Mouse (Mus musculus) gastrocnemius, postnatal 10 days (tissue): ENCODE data around the gene Cars2. TPM values are rescaled to one million over a fixed set of nuclear protein-coding genes. Genes with fewer than 3 reads are reported as not detected.
"Not testable (repeated sequence)": the region's sequence is repeated elsewhere in the genome, so short reads cannot be mapped to it uniquely, and the experiment has no call there.

Experiments used
- DNase-seq: peaks from one replicate; pipeline ENCODE4 v3.0.0; 2021; ENCODE audit warnings: mixed read lengths
- total RNA-seq, 2 experiments: library from RNA; stranded (reverse); gene quantifications; 2 replicates each; pipeline ENCODE4 v1.2.3; 2021

Gene Cars2
- total RNA-seq, 2 experiments from 2014 or later: 14.4 to 18.1 TPM

DNA sequence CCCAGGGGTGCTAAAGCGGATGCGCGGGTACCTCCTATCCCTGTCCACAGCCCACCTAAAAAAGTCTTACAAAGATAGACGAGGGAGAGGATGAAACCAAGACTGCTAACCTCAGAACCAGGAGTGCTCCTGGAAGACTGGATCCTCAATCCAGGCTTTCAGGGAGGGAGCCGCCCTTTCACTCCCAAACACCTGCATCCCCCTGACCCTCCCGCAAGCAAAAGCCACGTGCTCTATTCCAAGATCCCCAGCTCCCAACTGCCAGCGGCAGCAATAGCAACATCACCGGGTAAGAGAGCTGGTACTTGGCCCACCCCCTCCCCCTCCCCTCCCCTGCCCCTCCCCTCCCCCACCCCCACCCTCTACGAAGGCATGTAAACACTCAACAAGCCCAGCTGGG, 75.2 kb downstream of the Cars2 start:
- no peak for DNase-seq

DNA sequence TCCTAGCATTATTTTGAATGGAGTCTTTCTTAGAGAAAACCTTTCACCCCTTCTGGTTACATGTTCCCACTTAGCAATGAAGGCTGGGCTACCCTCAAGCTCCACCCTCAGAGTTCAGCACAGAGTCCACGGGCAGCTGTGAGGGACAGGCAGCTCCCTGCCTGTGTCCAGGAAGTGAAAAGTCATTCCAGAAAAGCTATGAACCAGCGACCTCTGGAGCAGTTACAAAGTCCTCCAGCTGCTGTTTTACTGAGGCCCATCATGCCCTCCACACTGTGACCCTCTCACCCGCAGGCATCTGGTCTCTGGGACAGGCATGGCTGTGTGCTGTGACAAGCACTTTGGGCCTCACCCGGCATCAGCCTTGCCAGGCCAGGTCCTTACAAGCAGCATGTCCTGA, 77.5 kb downstream of the Cars2 start:
- DNase-seq: no peak

DNA sequence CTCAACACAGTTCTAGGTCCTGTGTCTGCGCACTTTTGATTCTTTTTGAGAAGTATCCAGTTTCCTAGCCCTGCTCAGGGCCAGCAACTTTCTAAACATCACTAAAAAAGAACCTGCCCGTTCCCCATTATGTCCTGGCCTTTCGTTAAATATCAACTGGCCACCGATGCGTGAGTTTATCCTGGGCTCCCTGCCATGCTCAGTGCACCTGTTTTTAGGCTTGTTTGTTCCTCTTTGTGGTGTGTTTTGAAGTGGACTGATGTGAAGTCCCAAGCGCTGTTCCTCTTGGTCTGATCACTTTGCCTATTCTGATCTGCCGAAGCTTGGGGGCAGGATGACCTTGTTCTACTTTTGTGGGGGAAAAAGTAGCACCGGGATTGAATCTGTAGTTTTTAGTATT, 79.3 kb downstream of the Cars2 start:
- DNase-seq: no peak

DNA sequence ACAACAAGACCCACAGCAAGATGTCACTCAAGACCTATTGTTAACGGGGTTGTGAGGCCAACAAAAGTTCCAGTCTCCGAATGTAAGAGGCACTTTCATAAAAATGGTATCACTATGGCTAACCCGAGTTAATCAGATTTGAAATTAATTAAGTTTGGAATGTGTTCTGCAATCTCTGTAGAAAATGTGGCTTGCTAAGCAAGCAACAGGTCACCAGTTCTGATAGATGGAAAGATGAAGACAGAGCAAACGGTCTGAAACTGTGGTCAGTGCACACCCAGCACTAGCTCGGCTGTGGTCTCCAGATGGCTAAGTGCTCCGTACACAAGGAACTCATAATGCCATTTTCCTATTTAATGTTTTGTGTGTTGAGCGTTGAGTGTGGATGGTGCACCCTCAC, 79.9 kb downstream of the Cars2 start:
- no peak for DNase-seq

- DNase-seq: no peak
Measured at GRCm38 (mm10) chr8:11469095-11469494, 81.5 kb downstream of the Cars2 start.

GRCm38 (mm10) chr8:11466528-11466927, 84.1 kb downstream of the Cars2 start:
- DNase-seq: not testable (repeated sequence)

- no peak for DNase-seq
Measured at GRCm38 (mm10) chr8:11465619-11466018, 85.0 kb downstream of the Cars2 start.

DNA sequence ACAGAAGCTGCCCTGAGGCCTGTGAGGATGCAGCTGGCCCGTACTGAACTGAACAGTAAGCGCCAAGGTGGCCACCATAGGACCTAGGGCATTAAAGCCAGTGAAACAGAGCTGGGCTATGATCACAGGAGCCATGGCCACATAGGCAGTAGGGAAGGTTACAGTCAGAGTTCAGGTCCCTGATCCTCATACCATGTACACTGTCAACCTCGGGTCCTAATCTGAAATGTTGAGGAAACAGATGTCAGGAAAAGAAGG, 85.9 kb downstream of the Cars2 start:
- DNase-seq: no peak

Other genes starting within 250 kb of the Cars2 start
- 100 to 1,000 TPM; 340 to 382 TPM for gene Col4a2, start 238.0 kb downstream of the Cars2 start, total RNA-seq
- 100 to 1,000 TPM; 741 to 775 TPM for gene Col4a1, start 238.0 kb downstream of the Cars2 start, total RNA-seq
- 1 to 10 TPM; 1.1 TPM for gene Rab20, start 72.1 kb downstream of the Cars2 start, total RNA-seq
- 10 to 100 TPM; 25.8 to 30.6 TPM for gene Naxd, start 53.3 kb downstream of the Cars2 start, total RNA-seq
- 10 to 100 TPM; 26.5 to 29.0 TPM for gene Ing1, start 4.8 kb upstream of the Cars2 start, total RNA-seq
- gene Ankrd10, start 85.0 kb upstream of the Cars2 start, total RNA-seq: 10 to 100 TPM; 43.6 to 52.5 TPM
- gene 1700016D06Rik, start 150.3 kb upstream of the Cars2 start, total RNA-seq: not detected
- 10 to 100 TPM; 76.7 to 84.2 TPM for gene Arhgef7, start 176.9 kb upstream of the Cars2 start, total RNA-seq